In genomic region chr9:21165041-21165951, GRCm38 (mm10) we compare ENCODE assay signal across 7 mouse cellular contexts. TPM values are rescaled to one million over a fixed set of nuclear protein-coding genes. Genes with fewer than 3 reads are reported as not detected.
DNase-seq lines count a peak whose midpoint lies in the region; ATAC-seq and TF ChIP-seq lines count a peak whose summit lies in the region.

TSS of gene Pde4a (plus strand) at chr9:21165714.

- peak within 1 kb of the TSS; percentile 94 for H3K4me2 ChIP-seq in intestine, embryonic 15.5 days (replicated peaks)
- peak within 1 kb of the TSS; percentile 67 for H3K4me2 ChIP-seq in midbrain, postnatal 0 days (ENCODE audit: low read depth, low read length, poor library complexity, severe bottlenecking)

- intact Hi-C loops in left cerebral cortex, postnatal 36 days (cut with DNase I) = no loop called here

- no peaks in the 10 kb centered on the region for H3K36me3 ChIP-seq in intestine, embryonic 15.5 days
- H3K36me3 ChIP-seq in midbrain, postnatal 0 days (ENCODE audit: insufficient read depth, low read length) = no peaks in the 10 kb centered on the region

- DNase-seq in Muller cell, postnatal 12 days (ENCODE audit: inconsistent ontology term) = peak; percentile 63
- DNase-seq in embryo, embryonic 10.5 days (ENCODE audit: low spot score) = peak; percentile 64
- DNase-seq in gastrocnemius, postnatal 4 days (ENCODE audit: low spot score in 2 of 2) = no peak
- peak; percentile 87 for DNase-seq in left cerebral cortex, postnatal 36 days (ENCODE audit: low spot score in 2 of 2)
- DNase-seq in midbrain, postnatal 0 days (ENCODE audit: low spot score) = peak; percentile 75
- peak; percentile 74 for DNase-seq in thymus, postnatal 14 days

- ATAC-seq in intestine, embryonic 15.5 days = no peak
- ATAC-seq in midbrain, postnatal 0 days (ENCODE audit: low FRiP score) = peak; percentile 59

- H3K9me3 ChIP-seq in intestine, embryonic 15.5 days = no peaks in the 10 kb centered on the region
- H3K9me3 ChIP-seq in midbrain, postnatal 0 days (ENCODE audit: low read length) = no peaks in the 10 kb centered on the region

- peak; percentile 28 for TF ChIP-seq CTCF in midbrain, postnatal 0 days (IDR thresholded peaks at IDR 0.05)

- H3K27ac ChIP-seq in intestine, embryonic 15.5 days = no peak within 1 kb of the TSS
- no peak within 1 kb of the TSS for H3K27ac ChIP-seq in midbrain, postnatal 0 days (ENCODE audit: low read depth, low read length)

- peaks cover 41% of the 10 kb centered on the region for H3K4me1 ChIP-seq in intestine, embryonic 15.5 days (replicated peaks)
- peaks cover 3% of the 10 kb centered on the region; the same call in 1 of the 2 replicates for H3K4me1 ChIP-seq in midbrain, postnatal 0 days (ENCODE audit: insufficient read depth, low read length)

- WGBS in intestine, embryonic 15.5 days = 1% methylated on average over 71 of the region's 86 CpGs
- 1% methylated on average over 59 of the region's 86 CpGs for WGBS in midbrain, postnatal 0 days

- H3K27me3 ChIP-seq in intestine, embryonic 15.5 days (replicated peaks) = peaks cover 53% of the 10 kb centered on the region
- H3K27me3 ChIP-seq in midbrain, postnatal 0 days (ENCODE audit: insufficient read depth, low read length) = peaks cover 50% of the 10 kb centered on the region

- H3K4me3 ChIP-seq in intestine, embryonic 15.5 days (replicated peaks) = peak within 1 kb of the TSS; percentile 51
- H3K4me3 ChIP-seq in midbrain, postnatal 0 days (ENCODE audit: low read depth, low read length) = peak within 1 kb of the TSS; percentile 55

- H3K9ac ChIP-seq in intestine, embryonic 15.5 days = peak within 1 kb of the TSS; percentile 58
- H3K9ac ChIP-seq in midbrain, postnatal 0 days (replicated peaks; ENCODE audit: low read length, poor library complexity, severe bottlenecking) = peak within 1 kb of the TSS; percentile 62

RNA-seq across cellular contexts. Expression of gene Pde4a, which starts in this region (rescaled TPM):
- 10 to 100 TPM; 11.6 to 13.8 TPM for total RNA-seq in gastrocnemius, postnatal 4 days (2021)
- 6.0 and 6.8 TPM in 2 replicates for polyA plus RNA-seq in intestine, embryonic 15.5 days (2015; fragmentation: Nextera tagmentation; extraction: Ambion mirVana)
- 10 to 100 TPM; 94.8 to 98.7 TPM for total RNA-seq in left cerebral cortex, postnatal 36 days (2021)
- total RNA-seq in midbrain, postnatal 0 days (2014; rRNA removed) = 40.7 and 46.5 TPM in 2 replicates
- polyA plus RNA-seq in midbrain, postnatal 0 days (2015; fragmentation: Nextera tagmentation; extraction: Ambion mirVana) = 59.8 and 63.8 TPM in 2 replicates

Comparison
In these comparisons a context has a peak if more than half of its experiments do, and no peak if none do; other contexts are left out.
1. DNase-seq: peak in Muller cell, postnatal 12 days (single experiment), embryo, embryonic 10.5 days (single experiment), left cerebral cortex, postnatal 36 days (2 of 2), midbrain, postnatal 0 days (single experiment) and thymus, postnatal 14 days (single experiment); none in gastrocnemius, postnatal 4 days (0 of 2).